Mouse (Mus musculus) megakaryocyte, embryonic 14.5 days (primary cell): ENCODE data around the gene Celf5. TPM values are rescaled to one million over a fixed set of nuclear protein-coding genes. Genes with fewer than 3 reads are reported as not detected.
"Not testable (repeated sequence)": the region's sequence is repeated elsewhere in the genome, so short reads cannot be mapped to it uniquely, and the experiment has no call there.

Experiments used
- H3K27me3 ChIP-seq: replicated peaks from 2 replicates; pipeline ENCODE3; 2012; ENCODE audit warnings: inconsistent platforms
- H3K36me3 ChIP-seq: replicated peaks from 2 replicates; pipeline ENCODE3; 2012; ENCODE audit warnings: low read length, inconsistent platforms, mixed read lengths
- H3K4me1 ChIP-seq: 2 replicates; pipeline ENCODE4 v1.6.1; 2012; ENCODE audit warnings: inconsistent platforms
- H3K4me3 ChIP-seq: replicated peaks from 2 replicates; pipeline ENCODE3; 2012; ENCODE audit warnings: moderate library complexity, mild to moderate bottlenecking, inconsistent platforms
- H3K9me3 ChIP-seq: 2 replicates; pipeline ENCODE4 v1.6.1; 2012; ENCODE audit warnings: inconsistent platforms
- FLI1 ChIP-seq: IDR thresholded peaks from 2 replicates; pipeline ENCODE4 v1.6.1; 2012; ENCODE audit warnings: low read length, inconsistent platforms, mixed read lengths
- GATA1 ChIP-seq: IDR thresholded peaks from 3 replicates; pipeline ENCODE4 v1.6.1; 2012; ENCODE audit warnings: mixed read lengths, low read length, inconsistent platforms, borderline replicate concordance
- polyA plus RNA-seq: library from polyadenylated mRNA; stranded (reverse); fragments of >175 nt; gene quantifications from 2 replicates; pipeline ENCODE4 v1.2.3, GENCODE M21; 2012; ENCODE audit warnings: low replicate concordance; ENCODE audit not compliant: insufficient read depth

The Celf5 gene
- polyA plus RNA-seq, 1 experiment = 1.3 TPM

- H3K4me1 ChIP-seq = peaks cover 54% of the 10 kb centered on the region
- H3K9me3 ChIP-seq = 0 out of 2 replicates have a peak, but pooled peaks cover 5% of the 10 kb centered on the region
- H3K4me3 ChIP-seq = no peak overlapping the region
- peaks cover 79% of the 10 kb centered on the region for H3K27me3 ChIP-seq
- no peaks in the 10 kb centered on the region for H3K36me3 ChIP-seq
- TF ChIP-seq FLI1 = no peak
- TF ChIP-seq GATA1 = no peak
These were observed 24.9 kb downstream of the Celf5 start for GRCm38 (mm10) chr10:81457624-81458023.

- Histone ChIP-seq H3K36me3 (no peaks in the 10 kb centered on the region), H3K9me3 (0 out of 2 replicates have a peak, but pooled peaks cover 5% of the 10 kb centered on the region), H3K27me3 (peaks cover 79% of the 10 kb centered on the region), H3K4me1 (peaks cover 54% of the 10 kb centered on the region), H3K4me3 (no peak overlapping the region)
- no peak for TF ChIP-seq FLI1
- no peak for TF ChIP-seq GATA1
These were observed 25.4 kb downstream of the Celf5 start for GRCm38 (mm10) chr10:81456983-81457563.

- H3K4me3 ChIP-seq = no peak within 1 kb of the TSS
- no peak for TF ChIP-seq GATA1
- TF ChIP-seq FLI1 = no peak
- H3K36me3 ChIP-seq = no peaks in the 10 kb centered on the region
- H3K9me3 ChIP-seq = 0 out of 2 replicates have a peak, but pooled peaks cover 5% of the 10 kb centered on the region
- H3K27me3 ChIP-seq = peaks cover 88% of the 10 kb centered on the region
- H3K4me1 ChIP-seq = peaks cover 38% of the 10 kb centered on the region
These were observed 27.2 kb downstream of the Celf5 start, which contains the start of gene Nfic for GRCm38 (mm10) chr10:81455181-81455895. TSS of gene Nfic (minus strand) at chr10:81455635.

GRCm38 (mm10) chr10:81454106-81454505, 28.4 kb downstream of the Celf5 start:
- Histone ChIP-seq H3K9me3 (0 out of 2 replicates have a peak, but pooled peaks cover 5% of the 10 kb centered on the region), H3K4me3 (no peak overlapping the region), H3K4me1 (peaks cover 37% of the 10 kb centered on the region), H3K27me3 (peaks cover 82% of the 10 kb centered on the region), H3K36me3 (no peaks in the 10 kb centered on the region)
- TF ChIP-seq GATA1 = no peak
- TF ChIP-seq FLI1 = no peak

- no peaks in the 10 kb centered on the region for H3K9me3 ChIP-seq
- H3K4me1 ChIP-seq = peaks cover 37% of the 10 kb centered on the region
- H3K4me3 ChIP-seq = no peak overlapping the region
- peaks cover 77% of the 10 kb centered on the region for H3K27me3 ChIP-seq
- TF ChIP-seq FLI1 (no peak), GATA1 (no peak)
- H3K36me3 ChIP-seq = no peaks in the 10 kb centered on the region
These were observed 29.6 kb downstream of the Celf5 start for GRCm38 (mm10) chr10:81452947-81453288.

GRCm38 (mm10) chr10:81452237-81452946, 30.1 kb downstream of the Celf5 start:
- H3K9me3 ChIP-seq = no peaks in the 10 kb centered on the region
- H3K36me3 ChIP-seq = no peaks in the 10 kb centered on the region
- peaks cover 33% of the 10 kb centered on the region for H3K4me1 ChIP-seq
- H3K4me3 ChIP-seq = peak overlapping the region; percentile 78
- peaks cover 72% of the 10 kb centered on the region for H3K27me3 ChIP-seq
- TF ChIP-seq GATA1 (no peak), FLI1 (no peak)

GRCm38 (mm10) chr10:81451365-81451745, 31.2 kb downstream of the Celf5 start:
- Histone ChIP-seq H3K36me3 (no peaks in the 10 kb centered on the region), H3K27me3 (peaks cover 66% of the 10 kb centered on the region)
- TF ChIP-seq GATA1 = no peak

GRCm38 (mm10) chr10:81450641-81451364, 31.7 kb downstream of the Celf5 start:
- TF ChIP-seq FLI1 (no peak), GATA1 (no peak)
- Histone ChIP-seq H3K36me3 (no peaks in the 10 kb centered on the region), H3K9me3 (no peaks in the 10 kb centered on the region), H3K4me3 (no peak overlapping the region), H3K4me1 (peaks cover 24% of the 10 kb centered on the region), H3K27me3 (peaks cover 62% of the 10 kb centered on the region)

More at GRCm38 (mm10) chr10:81451365-81451745, 31.2 kb downstream of the Celf5 start:
- H3K4me1 ChIP-seq = peaks cover 25% of the 10 kb centered on the region
- H3K9me3 ChIP-seq = no peaks in the 10 kb centered on the region
- H3K4me3 ChIP-seq = no peak overlapping the region

GRCm38 (mm10) chr10:81450140-81450539, 32.4 kb downstream of the Celf5 start:
- no peak overlapping the region for H3K4me3 ChIP-seq
- peaks cover 55% of the 10 kb centered on the region for H3K27me3 ChIP-seq
- TF ChIP-seq FLI1 (no peak), GATA1 (no peak)
- H3K4me1 ChIP-seq = peaks cover 21% of the 10 kb centered on the region
- no peaks in the 10 kb centered on the region for H3K9me3 ChIP-seq
- no peaks in the 10 kb centered on the region for H3K36me3 ChIP-seq

GRCm38 (mm10) chr10:81445516-81445915, 37.0 kb downstream of the Celf5 start:
- H3K9me3 ChIP-seq, H3K36me3 ChIP-seq, H3K4me3 ChIP-seq, H3K4me1 ChIP-seq: not testable (repeated sequence)
- peaks cover 24% of the 10 kb centered on the region for H3K27me3 ChIP-seq
